Mouse (Mus musculus) adrenal gland, adult 8-10 months (tissue): ENCODE data around the gene Fpr-rs7. TPM values are rescaled to one million over a fixed set of nuclear protein-coding genes. Genes with fewer than 3 reads are reported as not detected.

Experiments used
- DNase-seq: peaks from one replicate; pipeline ENCODE4 v3.0.0; 2022
- total RNA-seq, 4 experiments: library from RNA; stranded (reverse); gene quantifications; 2 replicates each; pipeline ENCODE4 v1.2.4; 2022

Gene Fpr-rs7
- not detected for total RNA-seq

GRCm38 (mm10) chr17:20114126-20114525 is at the start of gene Fpr-rs7:
Fpr-rs7 (minus strand) TSS chr17:20114226.
- DNase-seq, result no peak

DNA sequence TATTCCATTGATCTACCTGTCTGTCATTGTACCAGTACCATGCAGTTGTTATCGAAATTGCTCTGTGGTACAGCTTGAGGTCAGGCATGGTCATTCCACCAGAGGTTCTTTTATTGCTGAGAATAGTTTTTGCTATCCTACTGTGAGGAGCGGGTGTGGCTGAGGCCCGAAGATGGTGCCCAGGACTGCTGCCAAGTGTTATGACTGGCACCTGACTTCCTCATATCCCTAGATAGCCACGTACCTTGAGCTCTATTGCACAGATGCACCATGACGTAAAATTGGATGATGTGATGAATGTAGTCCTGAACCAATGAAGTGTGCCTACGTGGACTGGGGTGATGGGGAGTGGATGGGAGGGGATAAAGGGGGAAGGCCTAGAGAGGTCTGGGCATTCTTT is 39.9 kb downstream of the Fpr-rs7 start:
- DNase-seq, result no peak

GRCm38 (mm10) chr17:20071656-20072396 is 42.2 kb downstream of the Fpr-rs7 start:
- no peak for DNase-seq

Other genes with a start within 250 kb of the Fpr-rs7 start
- under 1 TPM in 1 of 4 experiments, not detected in 3; 0.03 TPM for gene Vmn2r104, start 65.9 kb downstream of the Fpr-rs7 start, total RNA-seq
- gene Fpr-rs6, start 68.9 kb upstream of the Fpr-rs7 start, total RNA-seq, result not detected
- gene Vmn2r105, start 120.8 kb upstream of the Fpr-rs7 start, total RNA-seq, result not detected
- gene Vmn2r106, start 171.3 kb upstream of the Fpr-rs7 start, total RNA-seq, result not detected
- not detected for gene Vmn2r107, start 231.0 kb upstream of the Fpr-rs7 start, total RNA-seq